Mouse (Mus musculus): ENCODE results near the gene Magi1. TPM values are rescaled to one million over a fixed set of nuclear protein-coding genes. Genes with fewer than 3 reads are reported as not detected.

The Magi1 gene
- polyA plus RNA-seq, 1 experiment = 3.4 TPM

GRCm38 (mm10) chr6:94075228-94075627 lies 208.5 kb downstream of the Magi1 start:
- H3K36me3 ChIP-seq (ENCODE audit: control insufficient read depth, insufficient read depth) = no peaks in the 10 kb centered on the region
- H3K4me2 ChIP-seq (ENCODE audit: low read depth) = no peak overlapping the region
- no peaks in the 10 kb centered on the region for H3K79me2 ChIP-seq (ENCODE audit: control insufficient read depth, insufficient read depth)
- H3K4me3 ChIP-seq = no peak overlapping the region
- no peak overlapping the region for H3ac ChIP-seq (ENCODE audit: control insufficient read depth, insufficient read length)
- TF ChIP-seq POLR2A (IDR thresholded peaks at IDR 0.05; ENCODE audit: insufficient read length, low read depth) = no peak
- no peak for TF ChIP-seq E2F4 (IDR thresholded peaks at IDR 0.05; ENCODE audit: insufficient read depth)
- TF ChIP-seq USF1 (IDR thresholded peaks at IDR 0.05; ENCODE audit: low read depth) = no peak
- TF ChIP-seq TCF3 (IDR thresholded peaks at IDR 0.05; ENCODE audit: insufficient read length, low read depth) = no peak
- no peak for TF ChIP-seq REST (IDR thresholded peaks at IDR 0.05; ENCODE audit: insufficient read depth, insufficient read length)
- no peak for TF ChIP-seq MAX (IDR thresholded peaks at IDR 0.05; ENCODE audit: low read depth)
- no peak for TF ChIP-seq MYOD1 (IDR thresholded peaks at IDR 0.05; ENCODE audit: control insufficient read depth in 1 of 3, insufficient read length in 2 of 3, low read depth in 2 of 3)
- no peak for TF ChIP-seq CEBPB (IDR thresholded peaks at IDR 0.05; ENCODE audit: insufficient read depth, poor library complexity, severe bottlenecking)
- no peak for TF ChIP-seq POLR2AphosphoS2 (IDR thresholded peaks at IDR 0.05; ENCODE audit: insufficient read length, low read depth)
- TF ChIP-seq TCF12 (IDR thresholded peaks at IDR 0.05; ENCODE audit: insufficient read depth, poor library complexity, severe bottlenecking) = no peak
- TF ChIP-seq SRF (IDR thresholded peaks at IDR 0.05; ENCODE audit: control insufficient read depth, insufficient read length, low read depth) = no peak
- TF ChIP-seq MYOG (IDR thresholded peaks at IDR 0.05; ENCODE audit: control insufficient read depth in 1 of 3, insufficient read depth in 1 of 3, insufficient read length in 2 of 3, low read depth in 2 of 3) = no peak
- H3K27me3 ChIP-seq (ENCODE audit: control insufficient read depth, insufficient read depth, insufficient read length) = no peaks in the 10 kb centered on the region

GRCm38 (mm10) chr6:94071676-94072075 lies 212.0 kb downstream of the Magi1 start:
- Histone ChIP-seq H3K36me3 (ENCODE audit: control insufficient read depth, insufficient read depth) (no peaks in the 10 kb centered on the region), H3K27me3 (ENCODE audit: control insufficient read depth, insufficient read depth, insufficient read length) (no peaks in the 10 kb centered on the region), H3K4me2 (ENCODE audit: low read depth) (no peak overlapping the region), H3K79me2 (ENCODE audit: control insufficient read depth, insufficient read depth) (no peaks in the 10 kb centered on the region), H3K4me3 (no peak overlapping the region), H3ac (ENCODE audit: control insufficient read depth, insufficient read length) (no peak overlapping the region)
- no peak for TF ChIP-seq MAX (IDR thresholded peaks at IDR 0.05; ENCODE audit: low read depth)
- no peak for TF ChIP-seq MYOD1 (IDR thresholded peaks at IDR 0.05; ENCODE audit: control insufficient read depth in 1 of 3, insufficient read length in 2 of 3, low read depth in 2 of 3)
- TF ChIP-seq POLR2AphosphoS2 (IDR thresholded peaks at IDR 0.05; ENCODE audit: insufficient read length, low read depth) = no peak
- TF ChIP-seq CEBPB (IDR thresholded peaks at IDR 0.05; ENCODE audit: insufficient read depth, poor library complexity, severe bottlenecking) = no peak
- TF ChIP-seq TCF12 (IDR thresholded peaks at IDR 0.05; ENCODE audit: insufficient read depth, poor library complexity, severe bottlenecking) = no peak
- TF ChIP-seq MYOG (IDR thresholded peaks at IDR 0.05; ENCODE audit: control insufficient read depth in 1 of 3, insufficient read depth in 1 of 3, insufficient read length in 2 of 3, low read depth in 2 of 3) = no peak
- no peak for TF ChIP-seq TCF3 (IDR thresholded peaks at IDR 0.05; ENCODE audit: insufficient read length, low read depth)
- TF ChIP-seq USF1 (IDR thresholded peaks at IDR 0.05; ENCODE audit: low read depth) = no peak
- no peak for TF ChIP-seq SRF (IDR thresholded peaks at IDR 0.05; ENCODE audit: control insufficient read depth, insufficient read length, low read depth)
- no peak for TF ChIP-seq E2F4 (IDR thresholded peaks at IDR 0.05; ENCODE audit: insufficient read depth)
- no peak for TF ChIP-seq POLR2A (IDR thresholded peaks at IDR 0.05; ENCODE audit: insufficient read length, low read depth)
- no peak for TF ChIP-seq REST (IDR thresholded peaks at IDR 0.05; ENCODE audit: insufficient read depth, insufficient read length)

GRCm38 (mm10) chr6:94070702-94071101 lies 213.0 kb downstream of the Magi1 start:
- no peak overlapping the region for H3K4me3 ChIP-seq
- H3K36me3 ChIP-seq (ENCODE audit: control insufficient read depth, insufficient read depth) = no peaks in the 10 kb centered on the region
- TF ChIP-seq USF1 (IDR thresholded peaks at IDR 0.05; ENCODE audit: low read depth) (no peak), TCF3 (IDR thresholded peaks at IDR 0.05; ENCODE audit: insufficient read length, low read depth) (no peak), POLR2AphosphoS2 (IDR thresholded peaks at IDR 0.05; ENCODE audit: insufficient read length, low read depth) (no peak), POLR2A (IDR thresholded peaks at IDR 0.05; ENCODE audit: insufficient read length, low read depth) (no peak), MYOG (IDR thresholded peaks at IDR 0.05; ENCODE audit: control insufficient read depth in 1 of 3, insufficient read depth in 1 of 3, insufficient read length in 2 of 3, low read depth in 2 of 3) (no peak), MYOD1 (IDR thresholded peaks at IDR 0.05; ENCODE audit: control insufficient read depth in 1 of 3, insufficient read length in 2 of 3, low read depth in 2 of 3) (no peak), REST (IDR thresholded peaks at IDR 0.05; ENCODE audit: insufficient read depth, insufficient read length) (no peak)
- no peaks in the 10 kb centered on the region for H3K79me2 ChIP-seq (ENCODE audit: control insufficient read depth, insufficient read depth)
- no peak overlapping the region for H3ac ChIP-seq (ENCODE audit: control insufficient read depth, insufficient read length)
- no peaks in the 10 kb centered on the region for H3K27me3 ChIP-seq (ENCODE audit: control insufficient read depth, insufficient read depth, insufficient read length)
- no peak overlapping the region for H3K4me2 ChIP-seq (ENCODE audit: low read depth)

- H3ac ChIP-seq (ENCODE audit: control insufficient read depth, insufficient read length) = no peak overlapping the region
- no peak for TF ChIP-seq MYOG (IDR thresholded peaks at IDR 0.05; ENCODE audit: control insufficient read depth in 1 of 3, insufficient read depth in 1 of 3, insufficient read length in 2 of 3, low read depth in 2 of 3)
- TF ChIP-seq REST (IDR thresholded peaks at IDR 0.05; ENCODE audit: insufficient read depth, insufficient read length) = no peak
- TF ChIP-seq POLR2AphosphoS2 (IDR thresholded peaks at IDR 0.05; ENCODE audit: insufficient read length, low read depth) = no peak
- TF ChIP-seq POLR2A (IDR thresholded peaks at IDR 0.05; ENCODE audit: insufficient read length, low read depth) = no peak
- no peak for TF ChIP-seq TCF3 (IDR thresholded peaks at IDR 0.05; ENCODE audit: insufficient read length, low read depth)
- TF ChIP-seq MYOD1 (IDR thresholded peaks at IDR 0.05; ENCODE audit: control insufficient read depth in 1 of 3, insufficient read length in 2 of 3, low read depth in 2 of 3) = no peak
- no peak for TF ChIP-seq USF1 (IDR thresholded peaks at IDR 0.05; ENCODE audit: low read depth)
- no peak for TF ChIP-seq MAX (IDR thresholded peaks at IDR 0.05; ENCODE audit: low read depth)
- TF ChIP-seq CEBPB (IDR thresholded peaks at IDR 0.05; ENCODE audit: insufficient read depth, poor library complexity, severe bottlenecking) = no peak
- no peak for TF ChIP-seq TCF12 (IDR thresholded peaks at IDR 0.05; ENCODE audit: insufficient read depth, poor library complexity, severe bottlenecking)
- H3K36me3 ChIP-seq (ENCODE audit: control insufficient read depth, insufficient read depth) = no peaks in the 10 kb centered on the region
- no peak overlapping the region for H3K4me2 ChIP-seq (ENCODE audit: low read depth)
- no peak overlapping the region for H3K4me3 ChIP-seq
- no peaks in the 10 kb centered on the region for H3K79me2 ChIP-seq (ENCODE audit: control insufficient read depth, insufficient read depth)
- H3K27me3 ChIP-seq (ENCODE audit: control insufficient read depth, insufficient read depth, insufficient read length) = no peaks in the 10 kb centered on the region
Measured at GRCm38 (mm10) chr6:94069421-94069820, 214.3 kb downstream of the Magi1 start.

Measured in myocyte (in vitro differentiated cells).